Mouse (Mus musculus) myocyte (in vitro differentiated cells): Measurements from ENCODE around the gene Guca1a. TPM values are rescaled to one million over a fixed set of nuclear protein-coding genes. Genes with fewer than 3 reads are reported as not detected.
A peak's percentile ranks its signal among the peaks of the same experiment; 100 is the strongest.

Experiments used
- H3K27me3 ChIP-seq: one replicate; pipeline ENCODE4 v1.6.1; 2011; ENCODE audit not compliant: control insufficient read depth, insufficient read depth, insufficient read length
- H3K36me3 ChIP-seq: one replicate; pipeline ENCODE4 v1.6.1; 2011; ENCODE audit not compliant: control insufficient read depth, insufficient read depth
- H3K4me2 ChIP-seq: one replicate; pipeline ENCODE4 v1.6.1; 2011; ENCODE audit warnings: low read depth, control low read depth
- H3K4me3 ChIP-seq: one replicate; pipeline ENCODE4 v1.5.1; 2011; ENCODE audit warnings: mild to moderate bottlenecking, control low read depth, moderate library complexity
- H3K79me2 ChIP-seq: one replicate; pipeline ENCODE4 v1.6.1; 2011; ENCODE audit not compliant: control insufficient read depth, insufficient read depth
- H3ac ChIP-seq: one replicate; pipeline ENCODE4 v1.6.1; 2011; ENCODE audit not compliant: control insufficient read depth, insufficient read length
- CEBPB ChIP-seq: IDR thresholded peaks from 2 replicates; pipeline ENCODE4 v1.6.1; 2011; ENCODE audit warnings: mild to moderate bottlenecking, moderate library complexity; ENCODE audit not compliant: poor library complexity, insufficient read depth, severe bottlenecking
- E2F4 ChIP-seq: IDR thresholded peaks from one replicate; pipeline ENCODE4 v1.6.1; 2011; ENCODE audit warnings: mild to moderate bottlenecking, control low read depth, moderate library complexity; ENCODE audit not compliant: insufficient read depth
- MAX ChIP-seq: IDR thresholded peaks from one replicate; pipeline ENCODE4 v1.6.1; 2011; ENCODE audit warnings: low read depth, mild to moderate bottlenecking, control low read depth
- MYOD1 ChIP-seq, 3 experiments: IDR thresholded peaks; one replicate each; pipeline ENCODE4 v1.6.1; 2011; ENCODE audit warnings: control low read depth in 2 of 3, low read depth in 2 of 3, mild to moderate bottlenecking in 2 of 3, moderate library complexity in 1 of 3; ENCODE audit not compliant: insufficient read length in 2 of 3, control insufficient read depth in 1 of 3
- MYOG ChIP-seq, 3 experiments: IDR thresholded peaks; one replicate each; pipeline ENCODE4 v1.6.1; 2011; ENCODE audit warnings: control low read depth in 2 of 3, low read depth in 2 of 3, mild to moderate bottlenecking in 2 of 3; ENCODE audit not compliant: insufficient read length in 2 of 3, control insufficient read depth in 1 of 3, insufficient read depth in 1 of 3
- POLR2A ChIP-seq: IDR thresholded peaks from one replicate; pipeline ENCODE4 v1.6.1; 2011; ENCODE audit warnings: low read depth, mild to moderate bottlenecking, control low read depth, moderate library complexity; ENCODE audit not compliant: insufficient read length
- POLR2AphosphoS2 ChIP-seq: IDR thresholded peaks from one replicate; pipeline ENCODE4 v1.6.1; 2011; ENCODE audit warnings: low read depth, control low read depth; ENCODE audit not compliant: insufficient read length
- REST ChIP-seq: IDR thresholded peaks from one replicate; pipeline ENCODE4 v1.6.1; 2011; ENCODE audit warnings: mild to moderate bottlenecking, control low read depth, moderate library complexity; ENCODE audit not compliant: insufficient read depth, insufficient read length
- SRF ChIP-seq: IDR thresholded peaks from one replicate; pipeline ENCODE4 v1.6.1; 2011; ENCODE audit warnings: low read depth; ENCODE audit not compliant: control insufficient read depth, insufficient read length
- TCF12 ChIP-seq: IDR thresholded peaks from one replicate; pipeline ENCODE4 v1.6.1; 2011; ENCODE audit warnings: mild to moderate bottlenecking, control low read depth; ENCODE audit not compliant: poor library complexity, insufficient read depth, severe bottlenecking
- TCF3 ChIP-seq: IDR thresholded peaks from one replicate; pipeline ENCODE4 v1.6.1; 2011; ENCODE audit warnings: low read depth, control low read depth; ENCODE audit not compliant: insufficient read length
- USF1 ChIP-seq: IDR thresholded peaks from one replicate; pipeline ENCODE4 v1.6.1; 2011; ENCODE audit warnings: low read depth, mild to moderate bottlenecking, control low read depth, moderate library complexity
- polyA plus RNA-seq: library from polyadenylated mRNA; unstranded; fragments of >200 nt; fragmentation: generic; extraction: Trizol; gene quantifications from one replicate; pipeline ENCODE4 v1.2.1, GENCODE M21; 2012; ENCODE audit warnings: missing spikeins

Guca1a gene
- polyA plus RNA-seq, 1 experiment, result 1.2 TPM

DNA sequence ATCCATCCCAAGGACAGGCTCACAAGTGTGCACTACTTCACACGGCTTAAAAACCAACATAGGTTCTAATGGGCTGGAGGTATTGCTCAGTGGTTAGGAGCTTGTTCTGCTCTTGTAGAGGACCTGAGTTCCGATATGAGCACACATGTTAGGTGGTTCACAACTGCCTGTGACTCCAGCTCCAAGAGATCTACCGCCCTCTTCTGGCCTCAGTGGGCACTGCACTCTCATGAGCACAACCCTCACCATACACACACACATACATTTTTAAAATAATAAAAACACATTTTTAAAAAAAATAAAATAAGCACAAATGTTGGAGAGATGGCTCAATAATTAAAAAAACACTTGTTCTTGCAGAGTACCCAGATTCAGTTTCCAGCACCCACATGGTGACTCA, 16.3 kb downstream of the Guca1a start:
- TF ChIP-seq USF1 (no peak), SRF (no peak), TCF3 (no peak), CEBPB (no peak), MYOD1 (IDR thresholded peaks at IDR 0.05; ENCODE audit: control insufficient read depth in 1 of 3, insufficient read length in 2 of 3, low read depth in 2 of 3) (no peak), POLR2AphosphoS2 (no peak), POLR2A (no peak)
- Histone ChIP-seq H3K4me2 (no peak overlapping the region), H3K4me3 (no peak overlapping the region), H3K27me3 (no peaks in the 10 kb centered on the region), H3K36me3 (peaks cover 15% of the 10 kb centered on the region), H3ac (no peak overlapping the region), H3K79me2 (no peaks in the 10 kb centered on the region)

DNA sequence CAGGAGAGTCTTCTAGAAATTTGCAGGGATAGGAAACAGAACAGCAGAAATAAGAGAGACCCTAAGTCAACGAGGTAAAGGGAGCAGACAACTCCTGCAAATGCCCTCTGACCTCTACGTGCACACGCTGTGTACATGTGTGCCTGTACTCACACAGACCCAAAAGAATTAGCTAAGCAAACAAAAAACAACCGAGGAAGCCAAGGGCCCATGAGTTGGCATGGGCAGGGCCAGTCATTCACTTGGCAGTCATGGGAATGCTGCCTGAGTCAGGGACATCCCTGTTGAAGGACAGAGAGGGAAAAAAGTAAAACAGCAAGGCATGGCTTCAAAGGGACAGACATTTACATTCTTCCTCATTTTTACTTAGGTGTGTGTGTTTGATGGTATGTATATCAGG, 17.1 kb downstream of the Guca1a start:
- Histone ChIP-seq H3ac (no peak overlapping the region), H3K36me3 (peaks cover 17% of the 10 kb centered on the region), H3K27me3 (no peaks in the 10 kb centered on the region), H3K4me2 (no peak overlapping the region), H3K4me3 (no peak overlapping the region), H3K79me2 (no peaks in the 10 kb centered on the region)
- TF ChIP-seq SRF, result no peak
- TF ChIP-seq MAX, result no peak
- TF ChIP-seq TCF12, result no peak
- TF ChIP-seq POLR2AphosphoS2, result no peak
- no peak for TF ChIP-seq CEBPB
- no peak for TF ChIP-seq REST
- TF ChIP-seq MYOD1 (IDR thresholded peaks at IDR 0.05; ENCODE audit: control insufficient read depth in 1 of 3, insufficient read length in 2 of 3, low read depth in 2 of 3), result no peak
- TF ChIP-seq USF1, result no peak
- no peak for TF ChIP-seq E2F4
- no peak for TF ChIP-seq MYOG (IDR thresholded peaks at IDR 0.05; ENCODE audit: control insufficient read depth in 1 of 3, insufficient read depth in 1 of 3, insufficient read length in 2 of 3, low read depth in 2 of 3)
- TF ChIP-seq POLR2A, result no peak
- no peak for TF ChIP-seq TCF3

DNA sequence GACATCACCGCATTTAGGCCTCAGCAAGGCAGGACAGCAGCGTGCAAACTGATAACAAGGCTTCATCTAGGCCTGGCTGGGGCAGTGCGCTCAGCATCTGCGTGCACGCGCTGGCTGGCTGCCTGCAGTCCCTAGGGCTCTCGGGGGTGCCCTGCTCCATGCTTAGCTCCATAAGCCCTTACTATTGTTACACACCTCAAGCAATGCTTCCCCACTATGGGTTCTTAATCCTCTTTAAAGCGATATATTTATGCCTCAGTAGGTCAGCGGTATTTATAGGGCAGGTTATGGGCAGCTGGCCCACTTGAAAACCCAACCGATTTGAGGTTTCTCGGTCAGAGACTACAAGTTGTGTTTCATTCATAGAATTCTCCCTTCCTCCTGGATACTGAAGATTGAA, 18.5 kb downstream of the Guca1a start:
- no peak overlapping the region for H3K4me2 ChIP-seq
- H3K79me2 ChIP-seq, result no peaks in the 10 kb centered on the region
- TF ChIP-seq MYOD1 (IDR thresholded peaks at IDR 0.05; ENCODE audit: control insufficient read depth in 1 of 3, insufficient read length in 2 of 3, low read depth in 2 of 3) (no peak), POLR2AphosphoS2 (peak; percentile 37)
- no peak overlapping the region for H3K4me3 ChIP-seq
- no peaks in the 10 kb centered on the region for H3K27me3 ChIP-seq
- H3K36me3 ChIP-seq, result peaks cover 18% of the 10 kb centered on the region
- no peak overlapping the region for H3ac ChIP-seq

DNA sequence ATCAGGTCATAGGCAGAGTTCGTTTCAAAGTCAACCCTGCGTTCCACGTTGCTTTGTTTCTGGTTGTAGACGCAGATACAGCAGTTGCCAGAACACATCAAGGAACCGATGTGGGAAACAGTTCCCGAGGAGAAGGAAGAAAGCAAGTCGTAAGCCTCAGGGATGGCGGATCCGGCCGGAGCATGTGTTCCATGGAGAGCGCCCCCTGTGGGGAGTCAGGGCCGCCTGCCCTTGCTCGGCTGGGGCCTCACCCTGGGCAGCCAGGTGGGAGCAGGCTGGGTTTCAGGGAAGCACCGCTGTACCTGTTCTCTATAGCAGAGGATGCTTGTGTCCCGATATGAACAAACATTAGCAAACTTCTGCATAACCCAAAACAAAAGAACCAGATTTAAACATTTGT, 22.3 kb downstream of the Guca1a start:
- Histone ChIP-seq H3K27me3 (no peaks in the 10 kb centered on the region), H3K4me2 (no peak overlapping the region), H3K79me2 (no peaks in the 10 kb centered on the region), H3K4me3 (no peak overlapping the region), H3ac (no peak overlapping the region), H3K36me3 (peaks cover 55% of the 10 kb centered on the region)
- TF ChIP-seq CEBPB (no peak), MYOG (IDR thresholded peaks at IDR 0.05; ENCODE audit: control insufficient read depth in 1 of 3, insufficient read depth in 1 of 3, insufficient read length in 2 of 3, low read depth in 2 of 3) (no peak), MYOD1 (IDR thresholded peaks at IDR 0.05; ENCODE audit: control insufficient read depth in 1 of 3, insufficient read length in 2 of 3, low read depth in 2 of 3) (no peak), POLR2A (no peak), TCF12 (no peak), E2F4 (no peak)

DNA sequence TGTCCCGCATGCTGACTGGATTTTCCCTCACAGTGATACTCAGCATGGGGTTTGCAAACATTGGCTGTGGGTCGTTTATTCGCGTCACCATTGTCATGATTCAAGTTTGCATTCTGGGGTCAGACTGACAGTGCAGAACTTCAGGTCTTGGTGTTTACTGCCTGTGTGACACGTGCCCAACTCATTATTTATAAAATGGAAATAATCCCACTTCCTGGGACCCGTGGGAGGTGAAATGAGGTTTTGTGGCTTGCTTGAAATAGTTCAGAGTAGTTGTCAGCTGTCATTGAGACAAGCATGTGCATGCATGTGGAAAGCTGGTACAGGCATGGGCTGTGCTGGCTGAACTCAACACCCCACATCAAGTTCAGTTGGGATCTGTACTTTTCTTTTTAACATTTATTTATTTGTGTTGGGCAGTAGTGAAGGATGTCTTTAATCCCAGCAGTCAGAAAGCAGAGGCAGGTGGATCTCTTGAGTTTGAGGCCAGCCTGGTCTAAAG, 23.6 kb downstream of the Guca1a start:
- H3K4me2 ChIP-seq, result peak overlapping the region; percentile 46
- no peaks in the 10 kb centered on the region for H3K79me2 ChIP-seq
- no peak overlapping the region for H3K4me3 ChIP-seq
- peaks cover 63% of the 10 kb centered on the region for H3K36me3 ChIP-seq
- TF ChIP-seq USF1 (peak; percentile 61), MYOD1 (IDR thresholded peaks at IDR 0.05; ENCODE audit: control insufficient read depth in 1 of 3, insufficient read length in 2 of 3, low read depth in 2 of 3) (peak in 2 of 3 experiments; percentile 43 to 66), MYOG (IDR thresholded peaks at IDR 0.05; ENCODE audit: control insufficient read depth in 1 of 3, insufficient read depth in 1 of 3, insufficient read length in 2 of 3, low read depth in 2 of 3) (peak in 1 of 3 experiments; percentile 60), SRF (no peak)
- H3ac ChIP-seq, result no peak overlapping the region
- no peaks in the 10 kb centered on the region for H3K27me3 ChIP-seq
